Mouse (Mus musculus): ENCODE data around the gene A530016L24Rik. TPM values are rescaled to one million over a fixed set of nuclear protein-coding genes. Genes with fewer than 3 reads are reported as not detected.
A peak's percentile ranks its signal among the peaks of the same experiment; 100 is the strongest.

The A530016L24Rik gene
- total and polyA plus RNA-seq, 3 experiments, result not detected

- TF ChIP-seq CHD1 (IDR thresholded peaks at IDR 0.05; ENCODE audit: low read depth, low read length) (no peak), HCFC1 (IDR thresholded peaks at IDR 0.05; ENCODE audit: low read depth, low read length) (no peak), MYC (IDR thresholded peaks at IDR 0.05; ENCODE audit: low read depth, low read length) (no peak), POLR2A (IDR thresholded peaks at IDR 0.05; ENCODE audit: low read depth, low read length) (no peak), MAX (IDR thresholded peaks at IDR 0.05; ENCODE audit: low read length) (no peak), ZC3H11A (IDR thresholded peaks at IDR 0.05; ENCODE audit: low read depth, low read length) (peak; percentile 46), BHLHE40 (IDR thresholded peaks at IDR 0.05; ENCODE audit: low read depth, low read length) (no peak), NRF1 (IDR thresholded peaks at IDR 0.05; ENCODE audit: low read depth, low read length) (no peak), RAD21 (IDR thresholded peaks at IDR 0.05; ENCODE audit: low read depth, low read length) (peak; percentile 96)
Observed at GRCm38 (mm10) chr12:112542920-112543300, 53.7 kb downstream of the A530016L24Rik start (continued).

GRCm38 (mm10) chr12:112543941-112544340 is 54.7 kb downstream of the A530016L24Rik start:
- H3K4me1 ChIP-seq (ENCODE audit: control insufficient read depth in 1 of 2, insufficient read depth in 2 of 2), result peaks cover 4 to 23% of the 10 kb centered on the region in 2 experiments
- no peak for TF ChIP-seq E2F4 (IDR thresholded peaks at IDR 0.05; ENCODE audit: insufficient replicate concordance, low read depth, low read length)
- TF ChIP-seq RAD21 (IDR thresholded peaks at IDR 0.05; ENCODE audit: low read depth, low read length), result no peak
- no peak for TF ChIP-seq ELF1 (IDR thresholded peaks at IDR 0.05; ENCODE audit: low read depth, low read length)
- TF ChIP-seq USF2 (conservative IDR thresholded peaks at IDR 0.05; ENCODE audit: low read depth, low read length), result no peak
- no peak for TF ChIP-seq MEF2A (IDR thresholded peaks at IDR 0.05; ENCODE audit: borderline replicate concordance, low read depth, low read length)
- TF ChIP-seq NELFE (IDR thresholded peaks at IDR 0.05; ENCODE audit: low read depth, low read length), result no peak
- TF ChIP-seq MAZ (IDR thresholded peaks at IDR 0.05; ENCODE audit: low read depth, low read length), result no peak
- TF ChIP-seq SIN3A (IDR thresholded peaks at IDR 0.05; ENCODE audit: low read length), result no peak
- no peak for TF ChIP-seq ZKSCAN1 (IDR thresholded peaks at IDR 0.05; ENCODE audit: borderline replicate concordance, low read depth, low read length)
- TF ChIP-seq TCF12 (IDR thresholded peaks at IDR 0.05; ENCODE audit: low read depth, low read length), result no peak
- no peak for TF ChIP-seq IRF4 (IDR thresholded peaks at IDR 0.05; ENCODE audit: low read depth, low read length)
- no peak for TF ChIP-seq ZMIZ1 (IDR thresholded peaks at IDR 0.05; ENCODE audit: low read depth, low read length)
- no peak for TF ChIP-seq NRF1 (IDR thresholded peaks at IDR 0.05; ENCODE audit: low read depth, low read length)
- TF ChIP-seq POLR2AphosphoS2 (IDR thresholded peaks at IDR 0.05; ENCODE audit: low read depth, low read length), result no peak
- no peak for TF ChIP-seq MXI1 (IDR thresholded peaks at IDR 0.05; ENCODE audit: low read depth, low read length)
- no peak for TF ChIP-seq CTCF (conservative IDR thresholded peaks at IDR 0.05 in 1 of 2, IDR thresholded peaks at IDR 0.05 in 1 of 2; ENCODE audit: low read depth in 2 of 2, low read length in 2 of 2)
- TF ChIP-seq RCOR1 (conservative IDR thresholded peaks at IDR 0.05; ENCODE audit: low read depth, low read length), result no peak
- no peak for TF ChIP-seq USF1 (IDR thresholded peaks at IDR 0.05; ENCODE audit: low read depth, low read length)
- in situ Hi-C loops (cut with MboI; ENCODE audit: low pct_ligation_motif_present, low pct_unique_long_range_greater_than_20kb, low sequenced_read_pairs), result loop anchor here (5.0 kb wide), 1 partner anchor 37 kb away; no protein-coding TSS in a partner anchor
- dilution Hi-C loops (cut with MboI; ENCODE audit: extremely low pct_ligation_motif_present, extremely low pct_unique_long_range_greater_than_20kb, low sequenced_read_pairs), result no loop called here
- DNase-seq (ENCODE audit: extremely low read depth), result no peak
- no peaks in the 10 kb centered on the region for H3K79me2 ChIP-seq (replicated peaks; ENCODE audit: control insufficient read depth, extremely low read depth, insufficient read depth, poor library complexity, severe bottlenecking)
- no peaks in the 10 kb centered on the region for H3K36me3 ChIP-seq (replicated peaks in 1 of 2; ENCODE audit: control insufficient read depth in 1 of 2, insufficient read depth in 1 of 2, low read length in 1 of 2)
- H3K9ac ChIP-seq (ENCODE audit: insufficient read depth, low read depth), result no peak overlapping the region
- no peak overlapping the region for H3K4me2 ChIP-seq (ENCODE audit: insufficient read depth, low read depth, poor library complexity, severe bottlenecking)
- H3K9me3 ChIP-seq (replicated peaks; ENCODE audit: low read length), result no peaks in the 10 kb centered on the region
- H3K27me3 ChIP-seq (replicated peaks), result peaks cover 37% of the 10 kb centered on the region
- no peak overlapping the region for H3K27ac ChIP-seq (ENCODE audit: insufficient read depth, low read depth)
- no peak overlapping the region for H3K4me3 ChIP-seq (replicated peaks in 1 of 3; ENCODE audit: low read depth in 2 of 3, low read length in 2 of 3, poor library complexity in 1 of 3)

All from CH12.LX (cell line).